Mouse (Mus musculus): Measurements from ENCODE around the gene Wsb2. TPM values are rescaled to one million over a fixed set of nuclear protein-coding genes. Genes with fewer than 3 reads are reported as not detected.
"Not testable (repeated sequence)": the region's sequence is repeated elsewhere in the genome, so short reads cannot be mapped to it uniquely, and the experiment has no call there.

Wsb2 gene
- polyA plus RNA-seq, 1 experiment from 2014 or later: 290 TPM

DNA sequence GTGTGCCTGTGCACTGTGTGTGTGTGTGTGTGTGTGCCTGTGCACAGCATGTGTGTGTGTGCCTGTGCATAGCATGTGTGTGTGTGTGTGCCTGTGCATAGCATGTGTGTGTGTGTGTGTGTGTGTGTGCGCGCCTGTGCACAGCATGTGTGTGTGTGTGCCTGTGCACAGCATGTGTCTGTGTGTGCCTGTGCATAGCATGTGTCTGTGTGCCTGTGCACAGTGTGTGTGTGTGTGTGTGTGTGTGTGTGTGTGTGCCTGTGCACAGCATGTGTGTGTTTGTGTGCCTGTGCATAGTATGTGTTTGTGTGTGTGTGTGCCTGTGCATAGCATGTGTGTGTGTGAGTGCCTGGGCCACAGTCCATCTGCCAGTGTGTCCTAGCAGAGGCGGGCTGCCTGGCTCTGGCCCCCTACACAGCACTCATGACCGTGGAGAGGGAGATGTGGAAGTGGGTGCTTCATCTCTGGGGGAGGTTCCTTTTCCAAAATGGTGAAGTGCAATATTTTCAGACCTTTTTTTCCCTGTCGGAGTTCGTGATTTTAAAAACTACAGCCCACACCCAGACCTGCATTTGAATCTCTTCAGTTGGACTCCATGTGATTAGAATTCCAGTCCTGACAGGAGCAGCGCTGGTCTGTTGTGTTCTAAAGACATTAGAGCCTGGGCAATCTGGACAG lies 17.4 kb downstream of the Wsb2 start:
- H3K36me3 ChIP-seq (replicated peaks): peaks cover 59% of the 10 kb centered on the region

DNA sequence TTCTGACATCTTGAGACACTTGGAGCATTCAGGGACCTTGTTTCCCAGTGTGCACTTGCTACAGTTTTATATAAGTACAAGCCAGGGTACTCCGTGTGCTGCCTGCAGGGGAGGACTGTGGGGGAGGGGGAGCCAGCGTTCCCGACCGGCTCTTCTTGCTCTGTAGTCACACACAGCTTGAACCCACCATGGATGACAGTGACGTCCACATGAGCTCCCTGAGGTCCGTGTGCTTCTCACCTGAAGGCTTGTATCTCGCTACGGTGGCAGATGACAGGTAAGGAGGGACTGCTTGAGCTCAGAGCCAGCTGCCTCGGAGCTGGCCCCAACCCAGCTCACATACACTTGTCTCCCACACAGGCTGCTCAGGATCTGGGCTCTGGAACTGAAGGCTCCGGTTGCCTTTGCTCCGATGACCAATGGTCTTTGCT lies 19.2 kb downstream of the Wsb2 start:
- Histone ChIP-seq H3K9me3 (no peaks in the 10 kb centered on the region), H3K4me1 (no peaks in the 10 kb centered on the region), H3K27me3 (replicated peaks) (no peaks in the 10 kb centered on the region), H3K4me3 (no peak overlapping the region), H3K4me2 (no peak overlapping the region), H3K27ac (no peak overlapping the region), H3K36me3 (replicated peaks) (peaks cover 61% of the 10 kb centered on the region), H3K9ac (no peak overlapping the region)
- ATAC-seq (replicated peaks): no peak
- WGBS: 78% methylated on average over 11 of the region's 11 CpGs

More for the DNA sequence above, 17.4 kb downstream of the Wsb2 start:
- Histone ChIP-seq H3K9me3 (no peaks in the 10 kb centered on the region), H3K27ac (no peak overlapping the region), H3K9ac (no peak overlapping the region), H3K4me1 (no peaks in the 10 kb centered on the region), H3K27me3 (replicated peaks) (no peaks in the 10 kb centered on the region), H3K4me2 (no peak overlapping the region), H3K4me3 (no peak overlapping the region)
- no peak for ATAC-seq (replicated peaks)
- WGBS: 92% methylated on average over 7 of the region's 7 CpGs

DNA sequence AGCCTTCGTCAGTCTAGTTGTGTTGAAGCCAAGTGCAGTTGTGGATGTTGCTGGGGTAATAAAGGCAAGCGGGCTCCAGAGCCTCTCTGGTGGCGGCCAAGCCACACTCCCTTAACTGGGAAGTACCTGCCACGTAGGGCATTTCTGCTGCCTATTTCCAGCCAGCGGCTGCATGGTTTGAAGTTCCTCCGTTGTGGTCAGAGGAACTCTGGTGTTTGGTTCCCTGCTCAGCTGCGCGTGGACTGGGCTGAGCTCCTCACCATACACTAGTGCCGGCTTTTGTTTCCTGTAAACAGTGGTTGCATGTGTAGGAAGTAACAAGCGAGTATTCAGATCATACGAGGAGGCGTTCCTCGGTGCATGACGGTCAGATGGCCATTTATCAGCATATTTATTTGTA lies 20.6 kb downstream of the Wsb2 start:
- not testable (repeated sequence) for H3K4me2 ChIP-seq; H3K4me1 ChIP-seq; H3K9me3 ChIP-seq; ATAC-seq (replicated peaks); H3K27ac ChIP-seq; H3K4me3 ChIP-seq; H3K9ac ChIP-seq; H3K27me3 ChIP-seq (replicated peaks)
- peaks cover 58% of the 10 kb centered on the region for H3K36me3 ChIP-seq (replicated peaks)
- WGBS: 93% methylated on average over 14 of the region's 14 CpGs

DNA sequence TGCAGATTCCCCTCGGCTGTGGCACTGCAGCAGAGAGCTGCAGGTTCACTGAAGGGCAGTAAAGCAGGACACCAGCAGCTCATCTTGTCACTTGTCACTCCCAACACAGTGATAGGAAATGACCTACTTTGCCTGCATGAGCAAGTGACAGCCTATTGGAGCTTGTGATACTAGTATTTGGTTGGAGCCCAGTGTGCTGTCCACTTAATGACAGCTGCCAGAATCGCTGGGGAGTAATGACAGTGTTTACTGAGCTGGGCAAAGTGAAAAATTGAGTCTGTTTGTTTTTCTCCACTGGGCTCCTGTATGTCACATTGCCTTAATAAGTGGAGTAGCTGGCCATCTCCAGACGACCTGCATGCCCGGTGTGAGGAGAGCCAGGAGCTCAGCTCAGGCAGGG lies 23.1 kb downstream of the Wsb2 start:
- no peak overlapping the region for H3K4me2 ChIP-seq
- H3K9me3 ChIP-seq: no peaks in the 10 kb centered on the region
- no peak overlapping the region for H3K9ac ChIP-seq
- no peaks in the 10 kb centered on the region for H3K27me3 ChIP-seq (replicated peaks)
- 89% methylated on average over 4 of the region's 4 CpGs for WGBS
- ATAC-seq (replicated peaks): no peak
- H3K27ac ChIP-seq: no peak overlapping the region
- peaks cover 51% of the 10 kb centered on the region for H3K36me3 ChIP-seq (replicated peaks)
- no peaks in the 10 kb centered on the region for H3K4me1 ChIP-seq
- H3K4me3 ChIP-seq: no peak overlapping the region

DNA sequence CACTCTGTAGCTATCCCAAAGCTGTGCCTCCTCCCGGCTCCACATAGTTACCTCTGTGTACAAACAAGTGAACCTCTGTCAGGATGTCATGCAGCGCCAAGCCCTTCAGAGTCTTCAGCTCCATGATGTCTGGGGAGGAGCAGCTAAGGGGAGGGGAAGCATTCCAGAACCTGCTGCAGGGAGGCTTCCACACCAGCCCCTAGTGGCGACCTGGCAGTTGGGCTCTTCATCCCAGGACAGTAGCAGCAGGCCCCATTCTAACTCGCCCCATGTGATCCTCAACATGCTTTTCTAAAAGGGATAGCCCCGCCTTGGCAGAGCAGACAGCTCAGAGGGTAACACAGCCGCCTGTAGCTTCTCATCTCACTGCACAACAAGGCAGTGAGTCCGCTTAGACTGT lies 24.7 kb downstream of the Wsb2 start:
- Histone ChIP-seq H3K4me1 (no peaks in the 10 kb centered on the region), H3K4me3 (no peak overlapping the region), H3K9ac (no peak overlapping the region), H3K27me3 (replicated peaks) (no peaks in the 10 kb centered on the region), H3K4me2 (no peak overlapping the region), H3K9me3 (no peaks in the 10 kb centered on the region), H3K36me3 (replicated peaks) (peaks cover 39% of the 10 kb centered on the region), H3K27ac (no peak overlapping the region)
- 83% methylated on average over 7 of the region's 7 CpGs for WGBS
- ATAC-seq (replicated peaks): no peak

DNA sequence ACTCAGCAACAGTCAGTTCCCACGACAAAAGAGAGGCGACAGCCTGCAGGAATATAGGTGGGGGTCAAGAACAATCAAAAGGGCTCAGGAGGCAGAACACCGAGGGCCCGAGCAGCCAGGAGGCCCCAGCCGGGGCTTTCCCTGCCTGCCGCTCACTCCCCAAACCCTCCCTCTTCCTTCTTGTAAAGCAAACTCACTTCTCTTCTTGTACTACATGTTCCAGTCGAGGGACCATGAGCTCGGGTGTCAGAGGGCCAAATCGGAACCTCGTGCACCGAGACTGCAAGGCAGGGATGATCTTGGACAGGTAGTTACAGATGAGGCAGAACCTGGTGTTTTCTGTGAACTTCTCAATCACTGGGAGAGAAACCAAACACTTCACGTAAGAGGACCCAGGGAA lies 26.1 kb downstream of the Wsb2 start:
- Histone ChIP-seq H3K4me2 (no peak overlapping the region), H3K4me3 (no peak overlapping the region), H3K4me1 (peaks cover 4% of the 10 kb centered on the region), H3K27me3 (replicated peaks) (no peaks in the 10 kb centered on the region), H3K9me3 (no peaks in the 10 kb centered on the region), H3K36me3 (replicated peaks) (peaks cover 35% of the 10 kb centered on the region), H3K9ac (no peak overlapping the region), H3K27ac (no peak overlapping the region)
- ATAC-seq (replicated peaks): no peak
- WGBS: 68% methylated on average over 12 of the region's 12 CpGs

DNA sequence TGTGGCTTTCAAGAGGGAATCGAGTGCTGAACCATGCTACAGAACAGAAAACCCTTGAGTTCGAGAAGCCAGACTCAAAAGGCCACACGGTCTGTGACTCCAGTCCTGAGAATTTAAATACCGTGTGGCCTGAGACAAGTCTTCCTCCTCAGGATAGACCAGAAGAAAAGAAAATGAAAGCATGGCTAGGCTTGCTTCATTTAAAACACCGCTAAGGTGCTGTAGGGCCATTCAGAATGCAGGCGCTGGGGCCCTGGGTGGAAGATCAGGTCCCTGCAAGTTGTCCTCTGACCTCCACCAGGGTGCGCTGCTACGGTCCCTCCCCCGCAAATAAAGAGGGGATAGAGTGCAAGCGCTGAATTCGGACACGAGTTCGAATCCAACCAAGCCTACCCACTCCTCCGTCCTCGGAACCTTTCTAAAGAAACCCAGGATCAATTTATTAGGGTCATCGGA lies 31.2 kb downstream of the Wsb2 start:
- peak overlapping the region; percentile 82 for H3K9ac ChIP-seq
- 0 out of 2 replicates have a peak, but pooled peaks cover 9% of the 10 kb centered on the region for H3K36me3 ChIP-seq (replicated peaks)
- no peaks in the 10 kb centered on the region for H3K9me3 ChIP-seq
- no peaks in the 10 kb centered on the region for H3K27me3 ChIP-seq (replicated peaks)
- WGBS: 8% methylated on average over 16 of the region's 16 CpGs
- H3K4me2 ChIP-seq: peak overlapping the region; percentile 92
- peak; percentile 6; the same call in 1 of the 2 replicates for ATAC-seq (replicated peaks)
- peak overlapping the region; percentile 80; the same call in 1 of the 2 replicates for H3K27ac ChIP-seq
- peak overlapping the region; percentile 85 for H3K4me3 ChIP-seq
- peaks cover 10% of the 10 kb centered on the region for H3K4me1 ChIP-seq

DNA sequence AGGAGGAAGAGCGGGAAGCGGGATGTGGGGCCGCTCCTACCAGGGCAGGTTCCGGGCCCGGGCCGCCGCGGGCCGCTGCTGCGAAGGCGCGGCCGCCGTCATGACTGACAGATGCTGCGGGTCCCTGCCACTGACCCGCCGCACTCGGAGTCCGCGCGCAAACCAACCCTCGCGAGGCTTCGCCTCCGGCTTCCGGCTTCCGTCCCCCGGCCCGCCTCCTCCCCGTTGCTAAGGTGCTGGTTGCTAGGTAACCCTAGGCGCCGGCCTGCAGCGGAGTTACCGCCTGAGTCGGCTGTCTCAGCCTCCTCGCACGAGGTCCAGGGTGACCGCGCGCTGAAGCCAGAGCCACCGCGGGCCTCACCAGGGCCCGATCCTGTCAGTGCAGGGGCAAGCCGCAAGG lies 31.8 kb downstream of the Wsb2 start, which contains the start of gene Rfc5:
TSS of gene Rfc5 (minus strand) at position 171 of the 400 bp plus-strand sequence.
- no peaks in the 10 kb centered on the region for H3K27me3 ChIP-seq (replicated peaks)
- peak within 1 kb of the TSS; percentile 82 for H3K9ac ChIP-seq
- under 1% methylated on average over 44 of the region's 44 CpGs for WGBS
- peak within 1 kb of the TSS; percentile 92 for H3K4me2 ChIP-seq
- peak within 1 kb of the TSS; percentile 80 for H3K27ac ChIP-seq
- ATAC-seq (replicated peaks): peak; percentile 97
- 0 out of 2 replicates have a peak, but pooled peaks cover 6% of the 10 kb centered on the region for H3K36me3 ChIP-seq (replicated peaks)
- peak within 1 kb of the TSS; percentile 85 for H3K4me3 ChIP-seq
- peaks cover 10% of the 10 kb centered on the region for H3K4me1 ChIP-seq
- no peaks in the 10 kb centered on the region for H3K9me3 ChIP-seq

DNA sequence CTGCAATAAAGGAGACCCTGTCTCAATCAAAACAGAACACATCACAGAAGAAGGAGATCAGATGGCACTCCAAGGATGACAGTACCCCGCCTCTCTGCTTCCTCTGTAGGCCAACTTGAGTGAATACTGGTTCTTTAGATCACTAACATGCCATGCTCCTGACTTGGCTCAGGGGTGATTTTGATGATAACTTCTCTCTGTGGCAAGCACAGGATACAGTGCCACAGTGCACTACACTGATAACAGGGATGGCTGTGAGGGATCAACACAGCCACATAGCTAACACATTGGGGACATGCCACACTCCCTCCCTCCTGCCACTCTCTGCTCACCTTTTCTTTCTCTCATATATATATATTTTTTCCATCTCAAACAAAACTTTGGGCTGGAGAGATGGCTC lies 33.8 kb downstream of the Wsb2 start:
- no peak overlapping the region for H3K4me3 ChIP-seq
- WGBS: 100% methylated on average over 1 of the region's 1 CpGs
- H3K4me1 ChIP-seq: peaks cover 10% of the 10 kb centered on the region
- H3K27ac ChIP-seq: no peak overlapping the region
- ATAC-seq (replicated peaks): no peak
- no peaks in the 10 kb centered on the region for H3K27me3 ChIP-seq (replicated peaks)
- no peaks in the 10 kb centered on the region for H3K9me3 ChIP-seq
- H3K36me3 ChIP-seq (replicated peaks): no peaks in the 10 kb centered on the region
- no peak overlapping the region for H3K9ac ChIP-seq
- no peak overlapping the region for H3K4me2 ChIP-seq

DNA sequence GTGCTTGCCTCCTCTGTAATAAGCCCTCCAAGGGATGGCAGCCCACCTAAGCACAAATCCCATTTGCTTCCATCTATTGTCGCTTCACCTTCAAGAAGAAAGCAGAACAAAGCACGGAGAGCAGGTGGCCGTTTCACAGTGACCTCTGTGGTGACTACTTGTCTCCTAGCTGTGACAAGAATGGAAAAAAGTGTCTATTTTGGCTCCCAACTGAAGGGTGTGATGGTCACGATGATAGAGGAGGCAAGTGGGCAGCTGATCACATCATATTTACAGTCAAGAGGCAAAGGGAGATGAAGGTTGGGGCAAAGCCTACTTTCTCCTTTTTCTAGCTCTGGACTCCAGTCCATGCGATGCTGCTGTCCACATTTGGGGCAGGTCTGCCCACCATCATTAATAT lies 38.7 kb downstream of the Wsb2 start:
- no peaks in the 10 kb centered on the region for H3K27me3 ChIP-seq (replicated peaks)
- no peak overlapping the region for H3K27ac ChIP-seq
- no peaks in the 10 kb centered on the region for H3K9me3 ChIP-seq
- H3K36me3 ChIP-seq (replicated peaks): no peaks in the 10 kb centered on the region
- H3K4me1 ChIP-seq: no peaks in the 10 kb centered on the region
- H3K9ac ChIP-seq: no peak overlapping the region
- no peak for ATAC-seq (replicated peaks)
- H3K4me3 ChIP-seq: no peak overlapping the region
- no peak overlapping the region for H3K4me2 ChIP-seq
- 81% methylated on average over 5 of the region's 5 CpGs for WGBS

DNA sequence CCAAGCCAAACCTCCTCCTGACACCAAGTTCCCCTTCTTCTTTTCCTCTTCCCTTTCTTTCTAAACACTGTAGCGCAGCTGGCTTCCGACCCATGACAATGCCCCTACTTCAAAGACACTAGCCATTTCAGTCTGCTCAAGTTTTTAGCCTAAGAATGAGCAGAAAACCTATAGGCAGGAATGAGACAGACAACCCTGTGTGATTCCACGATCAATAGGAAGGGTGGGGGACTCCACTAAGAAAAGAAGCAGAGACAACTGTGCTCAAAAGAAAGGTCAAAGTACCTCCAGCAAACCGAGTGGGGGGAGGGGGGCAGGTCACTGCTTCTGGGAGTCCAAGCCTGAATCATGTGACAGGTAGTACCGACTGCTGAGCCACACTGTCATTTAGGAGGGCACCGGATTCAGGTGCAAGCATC lies 39.5 kb downstream of the Wsb2 start:
- ATAC-seq (replicated peaks): no peak
- H3K9ac ChIP-seq: no peak overlapping the region
- H3K9me3 ChIP-seq: no peaks in the 10 kb centered on the region
- no peaks in the 10 kb centered on the region for H3K4me1 ChIP-seq
- no peaks in the 10 kb centered on the region for H3K27me3 ChIP-seq (replicated peaks)
- H3K4me2 ChIP-seq: no peak overlapping the region
- H3K27ac ChIP-seq: no peak overlapping the region
- H3K36me3 ChIP-seq (replicated peaks): no peaks in the 10 kb centered on the region
- WGBS: 58% methylated on average over 6 of the region's 6 CpGs
- H3K4me3 ChIP-seq: no peak overlapping the region

DNA sequence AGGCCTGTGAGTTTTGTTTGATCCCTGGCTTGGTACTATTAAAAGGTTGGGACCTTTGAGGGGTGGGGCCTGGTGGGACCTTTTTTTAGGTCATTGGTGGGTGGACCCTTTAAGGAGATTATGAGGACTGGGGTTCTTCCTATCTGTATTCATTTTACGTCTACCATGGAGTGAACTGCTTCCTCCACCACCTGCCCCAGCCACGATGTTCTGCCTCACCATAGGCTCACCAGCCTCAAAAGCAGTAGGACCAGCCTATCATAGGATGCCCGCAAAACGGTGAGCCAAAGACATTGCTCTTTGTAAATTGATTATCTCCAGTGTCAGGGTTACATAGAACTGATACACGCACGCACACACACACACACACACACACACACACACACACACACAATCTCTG lies 40.3 kb downstream of the Wsb2 start:
- H3K4me2 ChIP-seq: no peak overlapping the region
- no peak overlapping the region for H3K9ac ChIP-seq
- no peak for ATAC-seq (replicated peaks)
- H3K36me3 ChIP-seq (replicated peaks): no peaks in the 10 kb centered on the region
- H3K4me3 ChIP-seq: no peak overlapping the region
- H3K27ac ChIP-seq: no peak overlapping the region
- H3K9me3 ChIP-seq: no peaks in the 10 kb centered on the region
- 80% methylated on average over 6 of the region's 6 CpGs for WGBS
- H3K27me3 ChIP-seq (replicated peaks): no peaks in the 10 kb centered on the region
- H3K4me1 ChIP-seq: no peaks in the 10 kb centered on the region

DNA sequence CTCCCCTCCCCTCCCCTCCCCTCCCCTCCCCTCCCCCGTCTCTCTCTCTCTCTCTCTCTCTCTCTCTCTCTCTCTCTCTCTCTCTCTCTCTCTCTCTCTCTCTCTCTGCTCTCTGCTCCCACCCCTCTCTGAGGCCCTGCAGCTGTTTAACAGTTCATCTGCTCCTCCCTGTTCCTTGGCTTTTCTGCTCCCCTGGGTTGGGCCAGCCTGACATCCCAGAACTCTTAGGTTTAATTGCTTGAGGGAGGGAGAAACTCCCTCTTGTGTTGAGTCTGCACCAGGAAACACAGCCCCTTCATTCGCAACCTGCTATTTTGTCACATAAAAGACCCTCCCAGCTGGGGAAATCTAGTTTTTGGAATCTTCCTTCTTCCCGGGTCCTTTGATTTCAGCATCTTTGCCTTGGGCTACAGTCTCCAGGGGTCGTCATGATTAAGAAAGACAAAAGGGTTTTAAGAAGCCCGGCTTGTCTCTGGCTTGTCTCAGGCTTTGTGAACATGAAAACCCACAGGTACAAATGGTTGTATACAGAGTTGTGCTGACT lies 41.0 kb downstream of the Wsb2 start:
- WGBS: 19% methylated on average over 4 of the region's 5 CpGs

More for the DNA sequence above, 41.0 kb downstream of the Wsb2 start:
- no peak overlapping the region for H3K4me2 ChIP-seq
- no peak overlapping the region for H3K9ac ChIP-seq
- H3K27me3 ChIP-seq (replicated peaks): no peaks in the 10 kb centered on the region
- no peaks in the 10 kb centered on the region for H3K36me3 ChIP-seq (replicated peaks)
- H3K4me1 ChIP-seq: no peaks in the 10 kb centered on the region
- no peak overlapping the region for H3K4me3 ChIP-seq
- H3K27ac ChIP-seq: no peak overlapping the region
- no peaks in the 10 kb centered on the region for H3K9me3 ChIP-seq
- no peak for ATAC-seq (replicated peaks)

Data from midbrain, embryonic 15.5 days (tissue).